Mouse (Mus musculus) CH12.LX (cell line): ENCODE measurements around the gene Hsf5.
A peak's percentile ranks its signal among the peaks of the same experiment; 100 is the strongest.

Experiments used
- CHD2 ChIP-seq: IDR thresholded peaks from 2 replicates; pipeline ENCODE4 v1.6.1; 2011; ENCODE audit warnings: low read length, improper control_type of control experiment
- CTCF ChIP-seq, 2 experiments: IDR thresholded peaks in 1 of 2; conservative IDR thresholded peaks in 1 of 2; 2 replicates each; pipeline ENCODE4 v1.5.1; 2011 to 2012; ENCODE audit warnings: low read depth in 2 of 2, low read length in 2 of 2, improper control_type of control experiment in 1 of 2, inconsistent platforms in 1 of 2, mild to moderate bottlenecking in 1 of 2, moderate library complexity in 1 of 2
- EP300 ChIP-seq: IDR thresholded peaks from 2 replicates; pipeline ENCODE4 v1.6.1; 2011; ENCODE audit warnings: low read length, improper control_type of control experiment
- ETS1 ChIP-seq: conservative IDR thresholded peaks from 2 replicates; pipeline ENCODE4 v1.6.1; 2012; ENCODE audit warnings: low read depth, mild to moderate bottlenecking, inconsistent platforms, low read length, improper control_type of control experiment, moderate library complexity
- MEF2A ChIP-seq: IDR thresholded peaks from 2 replicates; pipeline ENCODE4 v1.6.1; 2014; ENCODE audit warnings: low read depth, mild to moderate bottlenecking, inconsistent platforms, low read length, improper control_type of control experiment, borderline replicate concordance
- NELFE ChIP-seq: IDR thresholded peaks from 2 replicates; pipeline ENCODE4 v1.6.1; 2011; ENCODE audit warnings: low read depth, low read length, improper control_type of control experiment
- POLR2A ChIP-seq: IDR thresholded peaks from 2 replicates; pipeline ENCODE4 v1.6.1; 2011; ENCODE audit warnings: low read depth, mild to moderate bottlenecking, improper control_type of control experiment, low read length
- POLR2AphosphoS2 ChIP-seq: IDR thresholded peaks from 2 replicates; pipeline ENCODE4 v1.6.1; 2011; ENCODE audit warnings: low read depth, low read length, improper control_type of control experiment
- TCF12 ChIP-seq: IDR thresholded peaks from 2 replicates; pipeline ENCODE4 v1.6.1; 2014; ENCODE audit warnings: low read depth, mild to moderate bottlenecking, inconsistent platforms, low read length, improper control_type of control experiment

- TF ChIP-seq POLR2A (0 out of 2 replicates have a peak, but pooled peaks have one; percentile 26), ETS1 (no peak), NELFE (no peak), TCF12 (no peak), CHD2 (no peak), MEF2A (no peak), CTCF (conservative IDR thresholded peaks at IDR 0.05 in 1 of 2, IDR thresholded peaks at IDR 0.05 in 1 of 2; ENCODE audit: low read depth in 2 of 2, low read length in 2 of 2) (no peak), POLR2AphosphoS2 (no peak), EP300 (no peak)
Observed at GRCm38 (mm10) chr11:87688478-87689203, 71.7 kb downstream of the Hsf5 start.
